Mouse (Mus musculus) brain, embryonic 18.5 days (tissue): ENCODE measurements around the gene Ugt2a1.
"Not testable (repeated sequence)": the region's sequence is repeated elsewhere in the genome, so short reads cannot be mapped to it uniquely, and the experiment has no call there.

Experiments
- DNase-seq: peaks from one replicate; pipeline ENCODE4 v3.0.0-alpha.2; 2012; ENCODE audit warnings: low read depth, low spot score

Ugt2a1 gene

GRCm38 (mm10) chr5:87490771-87491170 is at the start of gene Ugt2a1:
Ugt2a1 (minus strand) TSS chr5:87490871.
- no peak for DNase-seq

- no peak for DNase-seq
Observed at GRCm38 (mm10) chr5:87538111-87538510, 47.4 kb upstream of the Ugt2a1 start, which contains the start of gene Sult1b1. Sult1b1 (minus strand) TSS chr5:87538195.

GRCm38 (mm10) chr5:87535994-87536644 is 45.4 kb upstream of the Ugt2a1 start:
- no peak for DNase-seq

GRCm38 (mm10) chr5:87532288-87532687 is 41.6 kb upstream of the Ugt2a1 start:
- no peak for DNase-seq

GRCm38 (mm10) chr5:87523561-87523960 is 32.9 kb upstream of the Ugt2a1 start:
- DNase-seq, result not testable (repeated sequence)

- no peak for DNase-seq
Observed at GRCm38 (mm10) chr5:87505776-87506458, 15.2 kb upstream of the Ugt2a1 start.

GRCm38 (mm10) chr5:87502687-87503086 is 12.0 kb upstream of the Ugt2a1 start:
- DNase-seq, result no peak

- no peak for DNase-seq
Observed at GRCm38 (mm10) chr5:87499341-87499740, 8.7 kb upstream of the Ugt2a1 start.

- no peak for DNase-seq
Observed at GRCm38 (mm10) chr5:87498936-87499335, 8.3 kb upstream of the Ugt2a1 start.

GRCm38 (mm10) chr5:87486706-87487105 is 4.0 kb downstream of the Ugt2a1 start, which contains the start of gene Gm43638:
Gm43638 (minus strand) TSS chr5:87486806.
- not testable (repeated sequence) for DNase-seq

- no peak for DNase-seq
Observed at GRCm38 (mm10) chr5:87482160-87482559, 8.5 kb downstream of the Ugt2a1 start, which contains the start of gene Ugt2a2. Ugt2a2 (minus strand) TSS chr5:87482260.

GRCm38 (mm10) chr5:87458810-87459209 is 31.9 kb downstream of the Ugt2a1 start:
- DNase-seq, result no peak

GRCm38 (mm10) chr5:87457701-87458100 is 33.0 kb downstream of the Ugt2a1 start:
- no peak for DNase-seq

- no peak for DNase-seq
Observed at GRCm38 (mm10) chr5:87456216-87456850, 34.3 kb downstream of the Ugt2a1 start.

GRCm38 (mm10) chr5:87455519-87455918 is 35.2 kb downstream of the Ugt2a1 start:
- DNase-seq, result no peak

GRCm38 (mm10) chr5:87452514-87452913 is 38.2 kb downstream of the Ugt2a1 start:
- not testable (repeated sequence) for DNase-seq

GRCm38 (mm10) chr5:87436264-87436663 is 54.4 kb downstream of the Ugt2a1 start:
- DNase-seq, result no peak

- DNase-seq, result no peak
Observed at GRCm38 (mm10) chr5:87425676-87426075, 65.0 kb downstream of the Ugt2a1 start.

GRCm38 (mm10) chr5:87424041-87424440 is 66.6 kb downstream of the Ugt2a1 start, which contains the start of gene Ugt2b38:
Ugt2b38 (minus strand) TSS chr5:87424203.
- DNase-seq, result not testable (repeated sequence)
